Mouse (Mus musculus) G1E-ER4 (cell line): ENCODE measurements at regions not wholly inside any gene's neighbourhood (a gene's known extent, or its start where the extent isn't known, plus 50 kb on each side); places are given as distances from the start of the nearest gene placed in this dataset.

Source experiments
- GATA1 ChIP-seq: IDR thresholded peaks from one replicate; pipeline ENCODE4 v1.8.0; 2012; ENCODE audit warnings: low read length, inconsistent platforms

- TF ChIP-seq GATA1: no peak
These were observed 77.8 kb upstream of the Ptpn1 start for GRCm38 (mm10) chr2:167854060-167854459.

- TF ChIP-seq GATA1: no peak
These were observed 78.4 kb upstream of the Ptpn1 start for GRCm38 (mm10) chr2:167853411-167853821.

GRCm38 (mm10) chr2:167852582-167852981 is 79.3 kb upstream of the Ptpn1 start:
- no peak for TF ChIP-seq GATA1

- TF ChIP-seq GATA1: no peak
These were observed 80.5 kb upstream of the Ptpn1 start for GRCm38 (mm10) chr2:167851216-167851896.

GRCm38 (mm10) chr2:167849999-167850552 is 81.8 kb upstream of the Ptpn1 start:
- TF ChIP-seq GATA1: no peak

GRCm38 (mm10) chr2:167848468-167849440 is 83.1 kb upstream of the Ptpn1 start:
- TF ChIP-seq GATA1: no peak

- TF ChIP-seq GATA1: no peak
These were observed 84.4 kb upstream of the Ptpn1 start for GRCm38 (mm10) chr2:167847281-167848077.

GRCm38 (mm10) chr2:167845370-167845769 is 86.5 kb upstream of the Ptpn1 start:
- no peak for TF ChIP-seq GATA1

- TF ChIP-seq GATA1: no peak
These were observed 87.3 kb upstream of the Ptpn1 start for GRCm38 (mm10) chr2:167844556-167844955.

GRCm38 (mm10) chr2:167843921-167844320 is 87.9 kb upstream of the Ptpn1 start:
- TF ChIP-seq GATA1: no peak

- TF ChIP-seq GATA1: no peak
These were observed 88.9 kb upstream of the Ptpn1 start for GRCm38 (mm10) chr2:167842993-167843392.

GRCm38 (mm10) chr2:167842473-167842872 is 89.4 kb upstream of the Ptpn1 start:
- no peak for TF ChIP-seq GATA1

GRCm38 (mm10) chr2:167841339-167842240 is 90.3 kb upstream of the Ptpn1 start:
- peak; percentile 11 for TF ChIP-seq GATA1

- peak; percentile 6 for TF ChIP-seq GATA1
These were observed 91.5 kb upstream of the Ptpn1 start for GRCm38 (mm10) chr2:167840344-167840743.

GRCm38 (mm10) chr2:167839324-167839981 is 92.4 kb upstream of the Ptpn1 start:
- peak; percentile 46 for TF ChIP-seq GATA1
